Mouse (Mus musculus) neutrophil, adult 83 days (primary cell): ENCODE results near the gene L3hypdh. TPM values are rescaled to one million over a fixed set of nuclear protein-coding genes. Genes with fewer than 3 reads are reported as not detected.

Experiments
- total RNA-seq, 2 experiments: library from RNA; stranded (reverse); gene quantifications; one replicate each; pipeline ENCODE4 v1.2.4; 2023

Gene L3hypdh
- under 1 TPM; 0.24 to 0.26 TPM for total RNA-seq

DNA sequence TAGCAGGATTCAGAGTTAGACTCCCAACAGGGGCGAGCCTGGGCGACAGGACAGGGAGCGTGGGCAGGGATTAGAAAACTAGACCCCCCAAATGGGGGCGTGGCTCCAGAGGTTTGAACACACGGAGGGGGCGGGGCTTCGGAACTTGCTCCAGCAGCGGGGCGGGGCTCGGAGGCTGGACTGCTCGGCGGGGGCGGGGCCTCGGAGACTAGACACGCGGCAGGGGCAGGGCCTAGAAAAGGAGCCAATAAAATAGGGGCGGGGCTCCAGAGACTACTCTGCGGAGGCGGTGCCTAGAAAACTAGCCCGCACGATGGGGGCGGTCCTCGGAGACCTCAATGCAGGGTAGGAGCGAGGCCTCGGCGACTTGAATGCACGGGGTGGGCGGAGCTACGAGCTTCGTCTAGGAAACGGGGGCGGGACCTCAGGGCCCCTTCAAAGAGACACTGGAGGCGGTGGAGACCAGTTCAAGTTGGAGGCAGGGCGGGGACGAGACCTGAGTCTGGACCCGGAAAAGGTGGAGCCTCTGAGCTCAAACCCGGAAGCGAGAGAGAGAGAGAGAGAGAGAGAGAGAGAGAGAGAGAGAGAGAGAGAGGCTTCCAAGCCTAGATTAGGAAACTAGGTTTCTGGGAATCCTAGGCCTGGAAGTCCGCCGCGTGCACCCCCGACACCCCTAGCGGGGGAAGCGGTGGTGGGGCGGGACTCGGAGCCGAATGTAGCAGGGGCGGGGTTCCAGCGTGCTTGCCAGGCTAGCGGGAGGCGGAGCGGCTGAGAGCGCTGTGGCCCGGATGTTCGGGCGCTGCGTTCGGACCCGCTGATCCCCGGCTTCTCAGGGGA, at the start of gene L3hypdh, which contains the start of gene Jkamp:
Gene L3hypdh (minus strand): TSS at position 111 of the 837 bp plus-strand sequence.
Gene Jkamp (plus strand): TSS at position 261 of the 837 bp plus-strand sequence.

DNA sequence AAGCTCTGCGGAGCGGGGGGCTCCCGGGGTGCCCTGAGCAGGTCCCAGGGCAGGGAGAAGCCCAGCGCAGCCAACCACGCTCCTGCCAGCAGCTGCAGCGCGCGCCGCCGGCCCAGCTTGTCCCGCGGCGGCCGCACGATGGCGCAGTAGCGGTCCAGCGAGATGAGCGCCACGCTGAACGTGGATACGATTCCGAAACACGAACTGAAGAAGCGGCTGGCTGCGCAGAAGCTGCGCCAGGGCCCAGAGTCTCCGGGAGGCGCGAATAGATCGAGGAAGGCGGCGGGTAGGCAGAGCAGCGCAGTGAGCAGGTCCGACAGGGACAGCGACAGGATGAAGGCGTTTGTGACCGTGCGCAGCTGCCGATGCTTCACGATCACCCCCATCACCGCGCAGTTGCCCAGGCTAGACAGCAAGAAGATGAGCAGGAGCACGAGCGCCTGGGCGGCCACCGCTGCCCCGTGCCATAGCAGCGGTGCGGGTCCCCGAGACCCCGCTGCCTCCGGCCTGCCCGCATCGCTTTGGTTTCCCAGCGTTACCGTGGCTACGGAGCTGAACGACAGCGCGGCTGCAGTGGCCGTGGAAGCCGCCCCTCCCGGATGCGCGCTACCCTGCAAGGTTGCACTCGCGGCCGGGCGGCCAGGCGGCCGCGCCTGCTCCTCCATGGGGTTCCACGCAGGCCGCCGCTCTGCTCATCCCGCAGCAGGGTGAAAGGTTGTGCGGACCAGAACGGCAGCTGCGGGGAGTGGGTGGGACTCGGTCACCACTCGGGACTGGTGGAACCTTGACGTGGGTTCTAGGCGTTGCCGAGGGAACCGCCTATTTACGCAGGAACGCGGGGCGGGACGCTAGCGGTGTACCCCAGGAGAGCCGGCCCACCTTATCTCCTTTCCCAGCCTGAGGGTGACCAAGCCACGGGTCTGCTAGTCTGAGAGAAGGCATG, 14.6 kb downstream of the L3hypdh start, which contains the start of gene Gpr135:
Gene Gpr135 (minus strand): TSS at position 799 of the 943 bp plus-strand sequence.

Other genes starting within 250 kb of the L3hypdh start
- gene Gpr135, start 14.3 kb downstream of the L3hypdh start, total RNA-seq: under 1 TPM in 1 of 2 experiments, not detected in 1; 0.11 TPM
- gene Jkamp, start 150 bp upstream of the L3hypdh start, total RNA-seq: 10 to 100 TPM; 12.8 to 15.9 TPM
- gene Ccdc175, start 99.6 kb upstream of the L3hypdh start, total RNA-seq: not detected